Mouse (Mus musculus): ENCODE data around the gene Syt6.

The Syt6 gene

GRCm38 (mm10) chr3:103649716-103650115, 74.7 kb downstream of the Syt6 start:
- no peak for DNase-seq

GRCm38 (mm10) chr3:103650406-103650805, 75.4 kb downstream of the Syt6 start:
- no peak for DNase-seq

GRCm38 (mm10) chr3:103660012-103660411, 85.0 kb downstream of the Syt6 start:
- no peak for DNase-seq

- DNase-seq: no peak
Measured at GRCm38 (mm10) chr3:103661714-103662113, 86.7 kb downstream of the Syt6 start.

GRCm38 (mm10) chr3:103663385-103663784, 88.4 kb downstream of the Syt6 start:
- DNase-seq: no peak

GRCm38 (mm10) chr3:103672113-103672512, 97.1 kb downstream of the Syt6 start:
- DNase-seq: no peak

GRCm38 (mm10) chr3:103672716-103673115, 97.7 kb downstream of the Syt6 start:
- DNase-seq: no peak

GRCm38 (mm10) chr3:103678811-103679210, 103.8 kb downstream of the Syt6 start:
- no peak for DNase-seq

- no peak for DNase-seq
Measured at GRCm38 (mm10) chr3:103682473-103682872, 107.4 kb downstream of the Syt6 start.

- no peak for DNase-seq
Measured at GRCm38 (mm10) chr3:103683234-103683965, 108.4 kb downstream of the Syt6 start.

- no peak for DNase-seq
Measured at GRCm38 (mm10) chr3:103683966-103684319, 108.9 kb downstream of the Syt6 start.

GRCm38 (mm10) chr3:103689043-103689442, 114.0 kb downstream of the Syt6 start:
- no peak for DNase-seq

GRCm38 (mm10) chr3:103690506-103690905, 115.5 kb downstream of the Syt6 start:
- DNase-seq: peak; percentile 18
